Mouse (Mus musculus) neural tube, embryonic 13.5 days (tissue): ENCODE data around the gene Olfr10. TPM values are rescaled to one million over a fixed set of nuclear protein-coding genes. Genes with fewer than 3 reads are reported as not detected.
"Not testable (repeated sequence)": the region's sequence is repeated elsewhere in the genome, so short reads cannot be mapped to it uniquely, and the experiment has no call there.

Experiments used
- ATAC-seq: fragments of 200-750 bp; cut with Nextera tagmentation; 2 replicates; pipeline ENCODE4 v1.8.0; 2017; ENCODE audit warnings: low read depth, mild to moderate bottlenecking, moderate TSS enrichment, moderate library complexity
- H3K27ac ChIP-seq: fragments of 300-500 bp; sonication (generic); replicated peaks from 2 replicates; pipeline ENCODE4 v1.5.1; 2015; ENCODE audit warnings: moderate library complexity, mild to moderate bottlenecking, inconsistent platforms
- H3K27me3 ChIP-seq: fragments of 300-500 bp; sonication (generic); 2 replicates; pipeline ENCODE4 v1.6.1; 2015; ENCODE audit warnings: mild to moderate bottlenecking, inconsistent platforms
- H3K36me3 ChIP-seq: fragments of 300-500 bp; sonication (generic); 2 replicates; pipeline ENCODE4 v1.6.1; 2015; ENCODE audit warnings: mild to moderate bottlenecking, inconsistent platforms
- H3K4me1 ChIP-seq: fragments of 300-500 bp; sonication (generic); replicated peaks from 2 replicates; pipeline ENCODE4 v1.6.1; 2015; ENCODE audit warnings: inconsistent platforms
- H3K4me2 ChIP-seq: fragments of 300-500 bp; sonication (generic); 2 replicates; pipeline ENCODE4 v1.6.1; 2015; ENCODE audit warnings: inconsistent platforms, mild to moderate bottlenecking, moderate library complexity
- H3K4me3 ChIP-seq: fragments of 300-500 bp; sonication (generic); 2 replicates; pipeline ENCODE4 v1.5.1; 2015; ENCODE audit warnings: mild to moderate bottlenecking, inconsistent platforms
- H3K9ac ChIP-seq: fragments of 300-500 bp; sonication (generic); 2 replicates; pipeline ENCODE4 v1.6.1; 2015; ENCODE audit warnings: moderate library complexity, mild to moderate bottlenecking, inconsistent platforms
- H3K9me3 ChIP-seq: fragments of 300-500 bp; sonication (generic); 2 replicates; pipeline ENCODE4 v1.6.1; 2016; ENCODE audit warnings: inconsistent platforms
- WGBS: fragments of 180-500 bp; shearing (Covaris S2); methylation state at CpG from one replicate; pipeline ENCODE4 v1.1.7; 2015; 5-methylcytosine and 5-hydroxymethylcytosine counted together
- polyA plus RNA-seq: library from polyadenylated mRNA; unstranded; fragments of >200 nt; fragmentation: Nextera tagmentation; extraction: Ambion mirVana; gene quantifications from 2 replicates; pipeline ENCODE4 v1.2.1, GENCODE M21; 2015

Olfr10 gene
- polyA plus RNA-seq, 1 experiment from 2014 or later: not detected

GRCm38 (mm10) chr11:49267970-49268579 is 36.5 kb upstream of the Olfr10 start:
- 79% methylated on average over 15 of the region's 15 CpGs for WGBS
- H3K4me3 ChIP-seq: no peak overlapping the region

GRCm38 (mm10) chr11:49269761-49270160 is 34.8 kb upstream of the Olfr10 start:
- WGBS: 92% methylated on average over 9 of the region's 9 CpGs
- H3K4me1 ChIP-seq: peaks cover 5% of the 10 kb centered on the region
- no peak overlapping the region for H3K9ac ChIP-seq
- no peak overlapping the region for H3K4me3 ChIP-seq
- no peak for ATAC-seq
- no peaks in the 10 kb centered on the region for H3K27me3 ChIP-seq
- no peaks in the 10 kb centered on the region for H3K9me3 ChIP-seq
- no peak overlapping the region for H3K27ac ChIP-seq
- H3K36me3 ChIP-seq: peaks cover 5% of the 10 kb centered on the region; the same call in 1 of the 2 replicates
- H3K4me2 ChIP-seq: no peak overlapping the region

More at GRCm38 (mm10) chr11:49267970-49268579, 36.5 kb upstream of the Olfr10 start:
- no peaks in the 10 kb centered on the region for H3K27me3 ChIP-seq
- H3K9ac ChIP-seq: no peak overlapping the region
- peaks cover 7% of the 10 kb centered on the region; the same call in 1 of the 2 replicates for H3K36me3 ChIP-seq
- no peak overlapping the region for H3K4me2 ChIP-seq
- H3K27ac ChIP-seq: no peak overlapping the region
- no peaks in the 10 kb centered on the region for H3K9me3 ChIP-seq
- H3K4me1 ChIP-seq: no peaks in the 10 kb centered on the region
- no peak for ATAC-seq

GRCm38 (mm10) chr11:49270368-49270767 is 34.2 kb upstream of the Olfr10 start:
- no peak overlapping the region for H3K9ac ChIP-seq
- no peak for ATAC-seq
- 85% methylated on average over 4 of the region's 4 CpGs for WGBS

GRCm38 (mm10) chr11:49271334-49271733 is 33.2 kb upstream of the Olfr10 start:
- 0 out of 2 replicates have a peak, but pooled peaks have one; percentile 29 for ATAC-seq
- WGBS: 33% methylated on average over 7 of the region's 7 CpGs
- Histone ChIP-seq H3K9ac (no peak overlapping the region), H3K36me3 (no peaks in the 10 kb centered on the region), H3K27me3 (no peaks in the 10 kb centered on the region), H3K9me3 (no peaks in the 10 kb centered on the region), H3K27ac (no peak overlapping the region), H3K4me1 (peaks cover 5% of the 10 kb centered on the region), H3K4me3 (no peak overlapping the region), H3K4me2 (no peak overlapping the region)

More at GRCm38 (mm10) chr11:49270368-49270767, 34.2 kb upstream of the Olfr10 start:
- no peaks in the 10 kb centered on the region for H3K9me3 ChIP-seq
- H3K27ac ChIP-seq: no peak overlapping the region
- H3K4me2 ChIP-seq: no peak overlapping the region
- no peaks in the 10 kb centered on the region for H3K27me3 ChIP-seq
- H3K4me1 ChIP-seq: peaks cover 5% of the 10 kb centered on the region
- no peaks in the 10 kb centered on the region for H3K36me3 ChIP-seq
- H3K4me3 ChIP-seq: no peak overlapping the region

- H3K36me3 ChIP-seq: no peaks in the 10 kb centered on the region
- no peaks in the 10 kb centered on the region for H3K9me3 ChIP-seq
- H3K27me3 ChIP-seq: no peaks in the 10 kb centered on the region
- H3K4me1 ChIP-seq: peaks cover 5% of the 10 kb centered on the region
- 45% methylated on average over 11 of the region's 11 CpGs for WGBS
- no peak overlapping the region for H3K4me3 ChIP-seq
- 0 out of 2 replicates have a peak overlapping the region, but pooled peaks have one; percentile 9 for H3K27ac ChIP-seq
- ATAC-seq: peak; percentile 77; the same call in 1 of the 2 replicates
- no peak overlapping the region for H3K4me2 ChIP-seq
- peak overlapping the region; percentile 18; the same call in 1 of the 2 replicates for H3K9ac ChIP-seq
Measured at GRCm38 (mm10) chr11:49273834-49274519, 30.6 kb upstream of the Olfr10 start.

DNA sequence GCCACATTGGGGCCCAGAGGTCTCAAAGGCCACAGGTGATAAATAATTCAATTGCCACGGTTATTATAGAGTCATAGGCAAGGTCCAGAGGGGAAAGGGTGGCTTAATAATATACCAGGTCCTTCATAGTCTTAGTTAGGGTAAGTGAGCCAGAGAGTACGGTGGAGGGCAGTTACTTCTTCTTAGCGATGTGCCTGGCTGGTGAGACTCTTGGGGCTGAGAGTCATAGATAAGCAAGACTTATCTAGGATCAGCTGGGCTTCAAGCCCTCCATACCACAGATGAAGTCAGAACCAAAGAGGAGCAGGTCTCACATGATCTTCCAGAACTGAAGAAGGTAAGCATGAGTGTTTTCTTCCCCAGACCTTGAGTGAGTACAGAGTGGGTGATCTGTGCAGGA is 26.3 kb upstream of the Olfr10 start, which contains the start of gene Olfr1393:
TSS of gene Olfr1393 (plus strand) at position 83 of the 400 bp plus-strand sequence.
- no peak for ATAC-seq
- no peaks in the 10 kb centered on the region for H3K9me3 ChIP-seq
- no peaks in the 10 kb centered on the region for H3K36me3 ChIP-seq
- 81% methylated on average over 3 of the region's 3 CpGs for WGBS
- no peaks in the 10 kb centered on the region for H3K27me3 ChIP-seq
- peaks cover 5% of the 10 kb centered on the region for H3K4me1 ChIP-seq
- no peak within 1 kb of the TSS for H3K9ac ChIP-seq
- H3K4me2 ChIP-seq: no peak within 1 kb of the TSS
- no peak within 1 kb of the TSS for H3K27ac ChIP-seq
- no peak within 1 kb of the TSS for H3K4me3 ChIP-seq

DNA sequence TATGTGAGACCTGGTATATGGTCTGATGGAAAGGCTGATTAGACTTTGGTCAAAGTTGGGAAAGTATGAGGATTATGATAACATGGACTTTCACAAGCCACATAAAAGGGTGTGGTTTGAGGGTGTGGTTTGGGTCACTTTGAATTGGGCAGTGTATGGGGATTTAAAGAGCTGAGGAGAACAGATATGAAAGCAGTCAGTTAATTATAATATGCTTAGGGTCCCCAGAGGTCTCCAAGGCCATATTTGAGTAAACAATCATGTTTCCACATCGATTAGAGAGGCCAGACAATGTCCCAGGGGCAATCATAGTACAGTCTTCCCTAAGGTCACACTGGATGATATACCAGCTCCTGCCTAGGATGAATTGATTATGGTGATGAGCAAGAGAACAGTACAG is 19.6 kb upstream of the Olfr10 start, which contains the start of gene Olfr1392:
TSS of gene Olfr1392 (plus strand) at position 301 of the 400 bp plus-strand sequence.
- not testable (repeated sequence) for H3K9ac ChIP-seq, H3K4me3 ChIP-seq, ATAC-seq, H3K9me3 ChIP-seq, H3K27me3 ChIP-seq, H3K4me2 ChIP-seq, H3K27ac ChIP-seq, H3K4me1 ChIP-seq, H3K36me3 ChIP-seq
- 56% methylated on average over 1 of the region's 1 CpGs for WGBS

- Histone ChIP-seq H3K4me3 (no peak overlapping the region), H3K27ac (no peak overlapping the region), H3K4me2 (no peak overlapping the region), H3K36me3 (no peaks in the 10 kb centered on the region), H3K4me1 (no peaks in the 10 kb centered on the region), H3K27me3 (no peaks in the 10 kb centered on the region), H3K9me3 (no peaks in the 10 kb centered on the region), H3K9ac (no peak overlapping the region)
- 89% methylated on average over 2 of the region's 2 CpGs for WGBS
- ATAC-seq: no peak
Measured at GRCm38 (mm10) chr11:49287251-49287650, 17.3 kb upstream of the Olfr10 start.

- Histone ChIP-seq H3K9me3 (no peaks in the 10 kb centered on the region), H3K9ac (no peak overlapping the region), H3K4me1 (no peaks in the 10 kb centered on the region), H3K4me3 (no peak overlapping the region), H3K27me3 (no peaks in the 10 kb centered on the region), H3K36me3 (no peaks in the 10 kb centered on the region), H3K4me2 (no peak overlapping the region), H3K27ac (no peak overlapping the region)
- ATAC-seq: no peak
- 77% methylated on average over 3 of the region's 3 CpGs for WGBS
Measured at GRCm38 (mm10) chr11:49292777-49293176, 11.8 kb upstream of the Olfr10 start.

DNA sequence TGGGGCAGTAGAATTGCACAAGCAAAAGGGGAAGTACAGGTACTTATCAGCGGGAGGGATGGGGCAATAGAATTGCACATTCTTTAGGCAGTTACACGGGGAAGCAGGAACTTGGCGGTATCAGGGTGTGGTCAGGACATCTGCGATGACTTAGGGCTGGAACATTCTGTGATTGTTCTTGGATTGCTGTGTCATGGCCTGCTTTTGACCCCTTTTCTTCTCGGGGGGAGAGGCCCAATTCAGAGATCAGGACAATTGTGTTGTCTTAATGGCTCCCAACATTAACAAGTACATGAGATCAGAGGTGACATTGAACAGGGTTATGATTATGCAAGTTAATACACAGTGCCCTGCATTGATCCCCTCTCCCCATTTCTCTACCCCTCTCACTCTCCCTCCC is 4.0 kb downstream of the Olfr10 start:
- H3K4me3 ChIP-seq, H3K9me3 ChIP-seq, H3K27me3 ChIP-seq, H3K36me3 ChIP-seq, H3K27ac ChIP-seq, H3K4me2 ChIP-seq, ATAC-seq, H3K9ac ChIP-seq, H3K4me1 ChIP-seq: not testable (repeated sequence)
- WGBS: 86% methylated on average over 5 of the region's 5 CpGs

- WGBS: 82% methylated on average over 2 of the region's 2 CpGs
- ATAC-seq: no peak
- Histone ChIP-seq H3K9ac (no peak within 1 kb of the TSS), H3K4me1 (no peaks in the 10 kb centered on the region), H3K9me3 (no peaks in the 10 kb centered on the region), H3K4me3 (no peak within 1 kb of the TSS), H3K4me2 (no peak within 1 kb of the TSS), H3K27me3 (no peaks in the 10 kb centered on the region), H3K27ac (no peak within 1 kb of the TSS), H3K36me3 (no peaks in the 10 kb centered on the region)
Measured at GRCm38 (mm10) chr11:49322442-49322841, 17.9 kb downstream of the Olfr10 start, which contains the start of gene Olfr1391. TSS of gene Olfr1391 (plus strand) at chr11:49322742.

DNA sequence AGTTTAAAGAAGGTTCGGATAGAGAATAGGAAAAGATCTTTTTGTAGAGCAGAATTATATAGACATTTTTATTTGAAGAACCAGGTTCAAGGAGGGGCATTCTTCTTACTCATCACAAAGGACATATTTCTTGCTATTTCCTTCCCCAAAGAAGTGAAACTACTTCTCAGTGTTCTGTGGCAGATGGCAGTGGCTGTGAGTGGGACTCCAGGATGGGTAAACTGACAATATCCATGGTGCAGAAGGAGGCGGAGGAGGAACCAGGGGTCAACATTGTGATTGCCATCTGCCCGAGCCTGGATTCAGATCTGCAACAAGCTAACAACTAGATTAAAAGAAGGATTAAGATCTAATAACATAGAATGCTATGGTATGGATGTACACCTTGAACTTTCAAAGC is 22.2 kb downstream of the Olfr10 start:
- no peak for ATAC-seq
- Histone ChIP-seq H3K4me3 (no peak overlapping the region), H3K9ac (no peak overlapping the region), H3K36me3 (no peaks in the 10 kb centered on the region), H3K4me1 (no peaks in the 10 kb centered on the region), H3K27me3 (no peaks in the 10 kb centered on the region), H3K9me3 (no peaks in the 10 kb centered on the region), H3K27ac (no peak overlapping the region), H3K4me2 (no peak overlapping the region)
- WGBS: 87% methylated on average over 3 of the region's 3 CpGs
